Mouse (Mus musculus) bone marrow, adult 2 months (tissue): ENCODE measurements around the gene Slc22a23.

Experiments
- CTCF ChIP-seq: fragments of 200-500 bp; IDR thresholded peaks from 2 replicates; pipeline ENCODE4 v1.5.1; 2011; ENCODE audit warnings: low read length, control low read depth; ENCODE audit not compliant: control insufficient read depth, insufficient read depth
- POLR2A ChIP-seq: fragments of 200-500 bp; IDR thresholded peaks from 2 replicates; pipeline ENCODE4 v1.6.1; 2011; ENCODE audit warnings: low read depth, mild to moderate bottlenecking, control low read depth, low read length, borderline replicate concordance; ENCODE audit not compliant: control insufficient read depth

- peak; percentile 70; the same call in 1 of the 2 replicates for TF ChIP-seq POLR2A
- TF ChIP-seq CTCF, result no peak
These were observed 182.3 kb downstream of the Slc22a23 start, which contains the start of gene Psmg4 for GRCm38 (mm10) chr13:34162491-34163303.
